Mouse (Mus musculus): Measurements from ENCODE around the gene Gapdhs.

- TF ChIP-seq POLR2A (IDR thresholded peaks at IDR 0.05; ENCODE audit: control insufficient read depth, extremely low read depth, insufficient read depth, low read length, poor library complexity) = no peak
- no peak for TF ChIP-seq CTCF (IDR thresholded peaks at IDR 0.05; ENCODE audit: borderline replicate concordance, control insufficient read depth, extremely low read depth, insufficient read depth, low read length, poor library complexity)
Observed at GRCm38 (mm10) chr7:30728214-30728613, 15.3 kb downstream of the Gapdhs start.
